Mouse (Mus musculus) bone marrow macrophage, adult 2 months (primary cell): Measurements from ENCODE around the gene Olfr561. TPM values are rescaled to one million over a fixed set of nuclear protein-coding genes. Genes with fewer than 3 reads are reported as not detected.

Source experiments
- H3K27ac ChIP-seq: 2 replicates; pipeline ENCODE4 v1.5.1; 2012; ENCODE audit warnings: low read depth, low read length; ENCODE audit not compliant: insufficient read depth
- H3K4me1 ChIP-seq: 2 replicates; pipeline ENCODE4 v1.6.1; 2012; ENCODE audit warnings: low read length; ENCODE audit not compliant: control insufficient read depth, insufficient read depth
- H3K4me3 ChIP-seq: 2 replicates; pipeline ENCODE4 v1.5.1; 2012; ENCODE audit warnings: mild to moderate bottlenecking, low read length, moderate library complexity; ENCODE audit not compliant: insufficient read depth
- CTCF ChIP-seq: IDR thresholded peaks from 2 replicates; pipeline ENCODE4 v1.5.1; 2012; ENCODE audit warnings: low read depth, mild to moderate bottlenecking, low read length, moderate library complexity
- POLR2A ChIP-seq: IDR thresholded peaks from 2 replicates; pipeline ENCODE4 v1.6.1; 2012; ENCODE audit warnings: mild to moderate bottlenecking, low read depth, low read length, borderline replicate concordance
- polyA plus RNA-seq: library from polyadenylated mRNA; stranded (reverse); fragments of >200 nt; gene quantifications from 2 replicates; pipeline ENCODE4 v1.2.4, GENCODE M21; 2012; ENCODE audit not compliant: missing spikeins, insufficient read depth, insufficient read length

Gene Olfr561
- polyA plus RNA-seq: not detected in 2 replicates

DNA sequence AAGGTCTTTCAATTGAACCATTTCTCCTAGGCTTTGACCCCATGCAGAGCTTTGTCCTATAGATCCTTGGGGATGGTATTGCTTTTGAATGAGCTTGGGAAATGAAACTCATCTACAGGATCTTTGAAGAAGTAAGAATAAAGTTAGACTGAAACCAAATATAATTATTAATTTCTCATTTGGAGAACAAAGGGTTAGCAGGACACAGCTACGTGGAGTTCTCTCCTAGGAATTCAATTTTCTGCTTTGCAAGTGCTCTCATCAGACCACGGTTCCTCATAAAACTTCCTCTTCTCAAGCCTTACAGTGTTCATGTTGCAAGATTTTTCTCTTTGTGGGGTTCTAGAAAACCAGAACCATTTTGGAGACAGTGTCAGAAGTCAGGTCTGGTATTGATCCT lies at the start of gene Olfr561:
TSS of gene Olfr561 (plus strand) at position 301 of the 400 bp plus-strand sequence.
- Histone ChIP-seq H3K4me3 (no peak within 1 kb of the TSS), H3K27ac (no peak within 1 kb of the TSS), H3K4me1 (no peaks in the 10 kb centered on the region)
- TF ChIP-seq CTCF (no peak), POLR2A (no peak)

DNA sequence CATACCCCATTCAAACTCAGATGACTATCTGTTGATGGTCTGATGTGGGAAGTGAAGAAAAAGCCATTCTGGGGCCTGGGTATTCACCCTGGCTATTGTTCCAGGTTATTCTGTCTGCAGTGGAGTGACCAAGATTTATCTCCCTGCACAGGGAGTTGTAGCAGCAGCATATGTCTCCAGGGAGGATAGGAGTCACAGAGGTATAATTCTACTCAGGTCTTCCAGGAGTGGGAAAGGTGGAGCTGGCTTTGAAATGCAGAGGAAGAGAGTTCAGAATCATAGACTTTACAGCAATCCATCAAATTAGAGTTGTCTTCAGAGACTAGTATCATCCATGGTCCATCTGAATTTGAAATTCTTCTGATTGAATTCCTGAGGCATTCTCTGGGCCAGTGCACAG lies 43.6 kb upstream of the Olfr561 start, which contains the start of gene Olfr559:
TSS of gene Olfr559 (minus strand) at position 101 of the 400 bp plus-strand sequence.
- H3K4me3 ChIP-seq: no peak within 1 kb of the TSS
- H3K4me1 ChIP-seq: no peaks in the 10 kb centered on the region
- no peak for TF ChIP-seq CTCF
- TF ChIP-seq POLR2A: no peak
- no peak within 1 kb of the TSS for H3K27ac ChIP-seq

DNA sequence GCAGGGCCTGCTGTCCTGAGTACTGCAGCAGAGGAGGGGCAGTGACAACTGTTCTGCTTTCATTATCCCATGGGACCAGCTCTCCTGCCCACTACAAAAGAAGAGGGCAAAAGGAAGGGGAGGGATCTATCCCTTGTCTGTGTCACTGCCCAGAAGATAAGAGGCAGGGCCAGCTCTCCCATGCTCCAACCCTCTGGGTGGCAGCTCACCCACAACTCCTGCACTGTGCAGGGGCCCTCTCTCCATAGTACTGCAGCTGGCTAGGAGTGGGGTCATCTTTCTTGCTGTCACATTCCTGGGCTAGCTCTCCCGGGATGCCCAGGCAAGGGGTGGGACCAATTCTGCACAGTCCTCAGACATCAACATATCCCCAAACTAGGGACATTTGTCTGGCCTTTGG lies 37.2 kb upstream of the Olfr561 start:
- Histone ChIP-seq H3K27ac (no peak overlapping the region), H3K4me1 (no peaks in the 10 kb centered on the region), H3K4me3 (no peak overlapping the region)
- TF ChIP-seq CTCF (no peak), POLR2A (no peak)

DNA sequence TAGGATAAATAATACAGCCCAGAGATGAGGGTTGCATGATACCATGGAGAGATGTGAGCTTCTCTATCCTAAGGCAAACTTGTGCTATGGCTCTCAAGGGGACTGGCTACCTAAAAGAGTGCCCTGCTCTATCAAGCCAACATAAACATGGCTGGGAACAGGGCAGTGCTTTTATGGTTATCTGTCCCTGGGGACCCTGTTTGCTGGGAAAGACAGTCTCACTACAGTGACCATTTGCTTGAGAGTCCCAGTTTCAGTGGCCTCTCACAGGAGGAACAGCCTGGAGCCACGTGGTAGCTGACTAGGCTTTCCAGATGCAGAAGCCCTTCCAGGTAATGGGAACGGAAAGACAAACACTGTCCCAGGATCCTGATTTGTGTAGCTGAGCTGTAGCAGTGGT lies 33.3 kb upstream of the Olfr561 start:
- TF ChIP-seq CTCF (no peak), POLR2A (no peak)
- H3K27ac ChIP-seq: no peak overlapping the region
- H3K4me3 ChIP-seq: no peak overlapping the region
- no peaks in the 10 kb centered on the region for H3K4me1 ChIP-seq

DNA sequence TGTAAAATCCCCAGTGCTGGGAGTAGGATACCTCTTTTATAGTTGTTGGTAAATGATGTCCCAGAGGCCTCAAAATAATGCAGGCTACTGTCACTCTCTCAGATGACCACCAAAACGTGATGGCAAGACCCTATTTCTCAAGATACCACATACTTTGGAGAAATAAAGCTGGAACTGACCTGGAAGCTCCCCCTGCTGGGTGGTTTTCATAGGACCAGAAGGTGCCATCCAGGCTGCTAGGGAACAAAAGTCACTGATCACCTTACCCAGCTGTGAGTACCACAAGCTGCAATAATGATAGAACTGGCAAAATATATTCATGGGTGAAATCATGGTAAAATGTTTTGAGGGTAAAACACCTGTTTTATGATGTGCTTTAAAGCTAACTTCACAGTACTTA lies 18.9 kb upstream of the Olfr561 start:
- no peaks in the 10 kb centered on the region for H3K4me1 ChIP-seq
- no peak overlapping the region for H3K4me3 ChIP-seq
- H3K27ac ChIP-seq: no peak overlapping the region
- TF ChIP-seq CTCF (no peak), POLR2A (no peak)

DNA sequence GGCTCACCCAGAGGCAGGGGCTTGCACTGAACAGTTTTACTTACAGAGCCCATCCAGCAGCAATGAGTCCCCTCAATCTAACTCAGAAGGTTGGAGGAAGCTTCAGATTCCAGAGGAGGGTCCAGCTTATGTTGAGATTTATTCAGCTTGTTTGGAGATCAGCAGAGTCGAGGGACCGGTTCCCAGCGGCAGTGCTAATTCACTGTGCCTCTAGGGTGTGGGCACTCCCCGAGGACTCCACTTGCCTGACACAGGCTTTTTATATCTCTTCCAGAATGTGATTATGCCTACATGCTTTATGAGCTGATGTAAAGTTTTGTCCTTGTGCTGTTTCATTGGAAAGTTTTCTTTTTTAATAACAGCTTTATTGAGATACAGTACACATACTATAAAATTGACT lies 11.8 kb upstream of the Olfr561 start, which contains the start of the genes Olfr560 and Olfr78:
TSS of gene Olfr560 (minus strand) at position 101 of the 400 bp plus-strand sequence.
TSS of gene Olfr78 (minus strand) at position 206 of the 400 bp plus-strand sequence.
- Histone ChIP-seq H3K27ac (no peak within 1 kb of the TSS), H3K4me3 (no peak within 1 kb of the TSS), H3K4me1 (no peaks in the 10 kb centered on the region)
- TF ChIP-seq CTCF (no peak), POLR2A (no peak)

DNA sequence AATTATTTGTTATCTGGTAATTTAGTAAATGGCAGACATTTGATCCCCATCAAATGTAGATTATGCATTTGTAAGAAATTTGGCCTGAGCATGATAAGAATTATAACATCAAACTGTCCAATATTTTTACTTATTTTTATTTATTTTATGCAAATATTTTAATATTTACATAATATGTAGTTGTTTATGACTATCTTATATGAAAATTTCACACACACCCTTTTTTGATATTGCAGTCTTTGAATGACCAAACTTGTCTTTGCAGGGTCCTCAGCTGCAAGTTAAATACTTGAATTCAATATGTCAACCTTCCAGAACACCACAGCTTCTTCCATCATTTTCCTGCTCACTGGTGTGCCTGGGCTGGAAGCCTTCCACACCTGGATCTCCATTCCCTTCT lies 32.2 kb downstream of the Olfr561 start, which contains the start of gene Olfr564:
TSS of gene Olfr564 (plus strand) at position 301 of the 400 bp plus-strand sequence.
- H3K4me1 ChIP-seq: no peaks in the 10 kb centered on the region
- no peak within 1 kb of the TSS for H3K4me3 ChIP-seq
- no peak within 1 kb of the TSS for H3K27ac ChIP-seq
- TF ChIP-seq CTCF: no peak
- no peak for TF ChIP-seq POLR2A

Other genes starting within 250 kb of the Olfr561 start
- gene Olfr547, start 236.5 kb upstream of the Olfr561 start, polyA plus RNA-seq: not detected in 2 replicates
- gene Olfr548-ps1, start 230.3 kb upstream of the Olfr561 start, polyA plus RNA-seq: not detected in 2 replicates
- gene Olfr549, start 221.4 kb upstream of the Olfr561 start, polyA plus RNA-seq: not detected in 2 replicates
- gene Trim21, start 205.7 kb upstream of the Olfr561 start, polyA plus RNA-seq: 38.1 and 42.5 TPM in 2 replicates
- not detected in 2 replicates for gene Olfr550, start 199.8 kb upstream of the Olfr561 start, polyA plus RNA-seq
- gene Olfr551, start 179.3 kb upstream of the Olfr561 start, polyA plus RNA-seq: not detected in 2 replicates
- not detected in 2 replicates for gene Olfr552, start 173.5 kb upstream of the Olfr561 start, polyA plus RNA-seq
- gene Olfr553, start 153.0 kb upstream of the Olfr561 start, polyA plus RNA-seq: not detected in 2 replicates
- gene Olfr554, start 132.8 kb upstream of the Olfr561 start, polyA plus RNA-seq: not detected in 2 replicates
- gene Olfr555, start 112.4 kb upstream of the Olfr561 start, polyA plus RNA-seq: not detected in 2 replicates
- not detected in 2 replicates for gene Olfr556, start 106.3 kb upstream of the Olfr561 start, polyA plus RNA-seq
- gene Trim68, start 83.9 kb upstream of the Olfr561 start, polyA plus RNA-seq: 9.3 and 10.5 TPM in 2 replicates
- not detected in 2 replicates for gene Olfr557, start 75.3 kb upstream of the Olfr561 start, polyA plus RNA-seq
- not detected in 2 replicates for gene Olfr558, start 69.0 kb upstream of the Olfr561 start, polyA plus RNA-seq
- gene Olfr33, start 52.2 kb upstream of the Olfr561 start, polyA plus RNA-seq: not detected in 2 replicates
- not detected in 2 replicates for gene Olfr559, start 43.7 kb upstream of the Olfr561 start, polyA plus RNA-seq
- gene Olfr560, start 11.9 kb upstream of the Olfr561 start, polyA plus RNA-seq: not detected in 2 replicates
- not detected in 2 replicates for gene Olfr78, start 11.8 kb upstream of the Olfr561 start, polyA plus RNA-seq
- not detected in 2 replicates for gene Olfr564, start 32.3 kb downstream of the Olfr561 start, polyA plus RNA-seq
- gene Olfr566, start 87.5 kb downstream of the Olfr561 start, polyA plus RNA-seq: not detected in 2 replicates
- not detected in 2 replicates for gene Olfr568, start 105.9 kb downstream of the Olfr561 start, polyA plus RNA-seq
- gene Olfr569, start 119.7 kb downstream of the Olfr561 start, polyA plus RNA-seq: not detected in 2 replicates
- gene Olfr570, start 123.4 kb downstream of the Olfr561 start, polyA plus RNA-seq: not detected in 2 replicates
- 0.11 TPM in 1 of 2 replicates, not detected in the other for gene Olfr571, start 146.3 kb downstream of the Olfr561 start, polyA plus RNA-seq
- not detected in 2 replicates for gene Olfr572, start 153.2 kb downstream of the Olfr561 start, polyA plus RNA-seq
- not detected in 2 replicates for gene Olfr573-ps1, start 171.4 kb downstream of the Olfr561 start, polyA plus RNA-seq
- gene Olfr574, start 177.2 kb downstream of the Olfr561 start, polyA plus RNA-seq: not detected in 2 replicates
- gene Olfr575, start 187.6 kb downstream of the Olfr561 start, polyA plus RNA-seq: not detected in 2 replicates
- gene Olfr576, start 191.4 kb downstream of the Olfr561 start, polyA plus RNA-seq: not detected in 2 replicates
- not detected in 2 replicates for gene Olfr577, start 204.7 kb downstream of the Olfr561 start, polyA plus RNA-seq
- gene Olfr578, start 218.1 kb downstream of the Olfr561 start, polyA plus RNA-seq: not detected in 2 replicates